Mouse (Mus musculus) bone marrow, adult 2 months (tissue): ENCODE measurements around the gene Srek1.

Experiments
- CTCF ChIP-seq: fragments of 200-500 bp; IDR thresholded peaks from 2 replicates; pipeline ENCODE4 v1.5.1; 2011; ENCODE audit warnings: low read length, control low read depth; ENCODE audit not compliant: control insufficient read depth, insufficient read depth
- POLR2A ChIP-seq: fragments of 200-500 bp; IDR thresholded peaks from 2 replicates; pipeline ENCODE4 v1.6.1; 2011; ENCODE audit warnings: low read depth, mild to moderate bottlenecking, control low read depth, low read length, borderline replicate concordance; ENCODE audit not compliant: control insufficient read depth

DNA sequence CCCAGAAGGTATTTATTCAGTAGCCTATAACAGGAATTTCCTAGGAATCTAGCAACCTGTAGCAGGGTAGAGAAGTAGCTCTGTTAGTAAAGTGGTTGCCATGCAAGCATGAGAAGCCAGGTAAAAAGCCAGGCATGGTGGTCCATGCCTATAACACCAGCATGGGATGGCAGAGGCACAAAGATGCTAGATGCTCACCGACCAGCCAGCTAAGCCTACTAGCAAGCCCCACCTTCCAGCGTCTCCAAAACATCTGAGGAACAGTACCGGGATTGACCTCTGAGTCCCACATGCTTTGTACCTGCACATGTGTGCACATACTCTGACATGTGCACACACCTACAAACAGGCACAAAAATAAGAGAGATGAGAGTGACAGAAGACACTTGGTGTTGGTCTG, 72.1 kb downstream of the Srek1 start:
- TF ChIP-seq POLR2A = no peak
- no peak for TF ChIP-seq CTCF
